Mouse (Mus musculus): ENCODE data around the gene Kiss1r.
A peak's percentile ranks its signal among the peaks of the same experiment; 100 is the strongest.

Kiss1r gene

GRCm38 (mm10) chr10:79924998-79925784, 8.4 kb downstream of the Kiss1r start:
- peak; percentile 86 to 93 for DNase-seq (ENCODE audit: low spot score in 2 of 2)

- DNase-seq (ENCODE audit: low spot score in 2 of 2): peak in 1 of 2 experiments; percentile 62
Observed at GRCm38 (mm10) chr10:79925785-79926490, 9.2 kb downstream of the Kiss1r start.

GRCm38 (mm10) chr10:79926491-79927323, 9.9 kb downstream of the Kiss1r start, which contains the start of gene Arid3a:
TSS of gene Arid3a (plus strand) at chr10:79927043.
- DNase-seq (ENCODE audit: low spot score in 2 of 2): peak; percentile 88 to 89

GRCm38 (mm10) chr10:79927324-79928029, 10.7 kb downstream of the Kiss1r start:
- DNase-seq (ENCODE audit: low spot score in 2 of 2): peak; percentile 71 to 72

- DNase-seq (ENCODE audit: low spot score in 2 of 2): peak; percentile 60 to 67
Observed at GRCm38 (mm10) chr10:79928030-79928694, 11.4 kb downstream of the Kiss1r start.

- DNase-seq (ENCODE audit: low spot score in 2 of 2): no peak
Observed at GRCm38 (mm10) chr10:79928907-79929701, 12.3 kb downstream of the Kiss1r start.

- no peak for DNase-seq (ENCODE audit: low spot score in 2 of 2)
Observed at GRCm38 (mm10) chr10:79929967-79930825, 13.4 kb downstream of the Kiss1r start.

GRCm38 (mm10) chr10:79930826-79931186, 14.0 kb downstream of the Kiss1r start:
- no peak for DNase-seq (ENCODE audit: low spot score in 2 of 2)

GRCm38 (mm10) chr10:79931797-79932196, 15.0 kb downstream of the Kiss1r start:
- DNase-seq (ENCODE audit: low spot score in 2 of 2): no peak

- no peak for DNase-seq (ENCODE audit: low spot score in 2 of 2)
Observed at GRCm38 (mm10) chr10:79932736-79933135, 16.0 kb downstream of the Kiss1r start.

GRCm38 (mm10) chr10:79933145-79933679, 16.4 kb downstream of the Kiss1r start:
- DNase-seq (ENCODE audit: low spot score in 2 of 2): no peak

GRCm38 (mm10) chr10:79933861-79934260, 17.1 kb downstream of the Kiss1r start:
- DNase-seq (ENCODE audit: low spot score in 2 of 2): no peak

GRCm38 (mm10) chr10:79934272-79934721, 17.5 kb downstream of the Kiss1r start:
- peak in 1 of 2 experiments; percentile 44 for DNase-seq (ENCODE audit: low spot score in 2 of 2)

- DNase-seq (ENCODE audit: low spot score in 2 of 2): no peak
Observed at GRCm38 (mm10) chr10:79934794-79935569, 18.2 kb downstream of the Kiss1r start.

GRCm38 (mm10) chr10:79936284-79936910, 19.6 kb downstream of the Kiss1r start:
- no peak for DNase-seq (ENCODE audit: low spot score in 2 of 2)

GRCm38 (mm10) chr10:79936911-79937441, 20.2 kb downstream of the Kiss1r start:
- DNase-seq (ENCODE audit: low spot score in 2 of 2): peak; percentile 89 to 91

Measured in spleen, postnatal 36 days (tissue).